Mouse (Mus musculus) lung, adult 2 months (tissue): ENCODE measurements around the gene Xpr1.

Experiments used
- CTCF ChIP-seq: fragments of 200-500 bp; IDR thresholded peaks from 2 replicates; pipeline ENCODE4 v1.5.1; 2011; ENCODE audit warnings: mild to moderate bottlenecking, low read length, control low read depth; ENCODE audit not compliant: insufficient read depth
- POLR2A ChIP-seq: fragments of 200-500 bp; IDR thresholded peaks from 2 replicates; pipeline ENCODE4 v1.6.1; 2011; ENCODE audit warnings: low read depth, mild to moderate bottlenecking, control low read depth, low read length, borderline replicate concordance; ENCODE audit errors: extremely low read depth

DNA sequence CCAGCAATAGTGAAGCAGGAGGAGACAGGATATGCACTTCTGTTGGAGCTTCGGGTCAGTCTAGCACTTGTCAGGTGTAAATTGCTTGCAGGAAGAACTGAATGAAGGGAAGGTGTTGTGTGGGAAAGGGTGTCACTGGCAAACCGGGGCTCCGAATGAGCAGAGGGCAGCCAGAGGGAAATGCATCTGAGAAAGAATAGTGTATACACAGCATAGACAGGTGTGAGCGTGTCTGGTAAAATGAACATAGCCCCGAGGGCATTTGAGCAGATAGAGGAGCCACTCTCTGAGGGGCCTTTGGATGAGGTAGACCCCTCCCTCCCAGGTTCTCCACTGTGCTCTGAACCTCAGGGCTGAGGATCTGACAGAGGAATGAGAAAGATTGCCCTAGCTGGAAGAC is 169.2 kb downstream of the Xpr1 start:
- TF ChIP-seq CTCF (no peak), POLR2A (no peak)
